Mouse (Mus musculus): Measurements from ENCODE around the gene Chrna3. TPM values are rescaled to one million over a fixed set of nuclear protein-coding genes. Genes with fewer than 3 reads are reported as not detected.

Gene Chrna3
- polyA plus RNA-seq, 1 experiment from 2014 or later, result 17.7 TPM

DNA sequence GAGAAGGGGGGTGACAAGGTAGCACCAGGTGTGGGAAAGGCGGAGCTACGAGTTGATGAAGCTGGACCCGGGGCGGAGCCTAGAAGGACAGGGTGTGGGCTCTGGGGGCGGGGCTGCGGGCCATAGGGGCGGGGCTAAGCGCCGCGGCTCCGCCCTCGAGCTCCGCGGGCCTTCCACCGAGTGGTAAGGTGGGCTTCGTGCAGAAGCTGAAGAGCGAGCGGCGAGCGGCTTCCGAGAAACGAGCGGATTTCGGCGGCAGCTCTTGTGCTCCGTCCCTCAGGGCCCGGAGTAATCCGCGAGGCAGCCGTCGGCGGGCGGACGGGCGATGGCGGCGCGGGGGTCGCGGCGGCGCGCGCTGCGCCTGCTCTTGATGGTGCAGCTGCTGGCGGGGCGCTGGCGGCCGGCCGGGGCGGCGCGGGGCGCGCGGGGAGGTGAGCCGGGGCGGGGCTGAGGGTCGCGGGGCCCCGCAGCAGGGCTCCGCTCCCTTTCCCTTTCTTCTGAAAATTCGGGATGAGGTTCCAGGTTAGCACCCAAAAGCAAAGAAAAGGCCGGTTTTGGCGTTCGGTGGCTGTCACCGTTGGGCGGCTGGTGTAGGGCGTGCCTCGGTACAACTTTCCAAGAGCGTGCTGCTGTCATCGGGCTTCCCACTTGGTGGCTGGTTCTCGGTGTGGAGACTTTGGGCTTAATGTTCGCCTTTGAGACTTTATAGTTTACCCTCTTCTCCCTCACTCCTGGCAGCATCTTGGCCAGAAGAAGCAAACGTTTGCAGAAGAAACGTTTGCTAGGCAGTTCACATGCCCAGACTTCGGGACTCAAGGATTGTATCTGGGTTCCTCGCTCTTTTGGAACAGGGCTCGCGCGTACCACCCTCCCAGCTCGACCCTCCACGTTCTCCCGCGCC is 44.8 kb downstream of the Chrna3 start:
- Histone ChIP-seq H3K36me3 (ENCODE audit: control insufficient read depth, insufficient read depth, low read length) (no peaks in the 10 kb centered on the region), H3K4me1 (ENCODE audit: control insufficient read depth, insufficient read depth, low read length) (peaks cover 13% of the 10 kb centered on the region; the same call in 1 of the 2 replicates), H3K9ac (replicated peaks; ENCODE audit: low read length) (peak overlapping the region; percentile 51), H3K4me3 (replicated peaks; ENCODE audit: low read depth, low read length) (peak overlapping the region; percentile 50), H3K4me2 (ENCODE audit: low read length) (peak overlapping the region; percentile 80), H3K27me3 (ENCODE audit: control insufficient read depth, insufficient read depth, low read length) (peaks cover 29% of the 10 kb centered on the region), H3K9me3 (ENCODE audit: control insufficient read depth, low read length) (no peaks in the 10 kb centered on the region), H3K27ac (replicated peaks; ENCODE audit: low read depth, low read length) (peak overlapping the region; percentile 45; the same call in 1 of the 2 replicates)
- DNase-seq, result peak; percentile 81
- WGBS, result under 1% methylated on average over 79 of the region's 85 CpGs
- ATAC-seq (ENCODE audit: low FRiP score, low TSS enrichment), result peak; percentile 88

DNA sequence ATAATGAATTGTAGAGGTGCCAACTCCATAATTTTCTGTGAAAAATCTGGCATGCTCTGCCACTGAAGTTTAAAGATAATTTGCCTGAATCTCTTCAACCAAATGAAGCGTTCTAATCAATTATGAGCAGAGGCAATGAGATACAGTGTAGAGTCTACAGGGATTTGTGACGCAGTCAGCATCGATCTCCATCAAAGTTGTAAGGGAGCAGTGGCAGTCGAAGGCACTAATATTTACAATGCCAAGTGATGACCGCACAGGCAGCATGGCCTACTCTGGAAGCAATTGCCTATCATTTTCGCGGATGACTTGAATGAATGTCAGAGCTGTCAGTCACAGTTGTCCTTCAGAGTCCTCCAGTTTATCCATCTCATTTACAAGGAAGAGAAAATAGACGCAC is 45.7 kb downstream of the Chrna3 start, which contains the start of gene Chrna5:
Gene Chrna5 (plus strand): TSS at position 207 of the 400 bp plus-strand sequence.
- H3K9ac ChIP-seq (replicated peaks; ENCODE audit: low read length), result peak within 1 kb of the TSS; percentile 51
- ATAC-seq (ENCODE audit: low FRiP score, low TSS enrichment) (peak; percentile 71; the same call in 1 of the 2 replicates), DNase-seq (peak; percentile 78)
- peaks cover 29% of the 10 kb centered on the region for H3K27me3 ChIP-seq (ENCODE audit: control insufficient read depth, insufficient read depth, low read length)
- WGBS, result 13% methylated on average over 8 of the region's 8 CpGs
- peak within 1 kb of the TSS; percentile 50 for H3K4me3 ChIP-seq (replicated peaks; ENCODE audit: low read depth, low read length)
- peaks cover 13% of the 10 kb centered on the region; the same call in 1 of the 2 replicates for H3K4me1 ChIP-seq (ENCODE audit: control insufficient read depth, insufficient read depth, low read length)
- H3K36me3 ChIP-seq (ENCODE audit: control insufficient read depth, insufficient read depth, low read length), result no peaks in the 10 kb centered on the region
- no peaks in the 10 kb centered on the region for H3K9me3 ChIP-seq (ENCODE audit: control insufficient read depth, low read length)
- peak within 1 kb of the TSS; percentile 45; the same call in 1 of the 2 replicates for H3K27ac ChIP-seq (replicated peaks; ENCODE audit: low read depth, low read length)
- H3K4me2 ChIP-seq (ENCODE audit: low read length), result peak within 1 kb of the TSS; percentile 80

DNA sequence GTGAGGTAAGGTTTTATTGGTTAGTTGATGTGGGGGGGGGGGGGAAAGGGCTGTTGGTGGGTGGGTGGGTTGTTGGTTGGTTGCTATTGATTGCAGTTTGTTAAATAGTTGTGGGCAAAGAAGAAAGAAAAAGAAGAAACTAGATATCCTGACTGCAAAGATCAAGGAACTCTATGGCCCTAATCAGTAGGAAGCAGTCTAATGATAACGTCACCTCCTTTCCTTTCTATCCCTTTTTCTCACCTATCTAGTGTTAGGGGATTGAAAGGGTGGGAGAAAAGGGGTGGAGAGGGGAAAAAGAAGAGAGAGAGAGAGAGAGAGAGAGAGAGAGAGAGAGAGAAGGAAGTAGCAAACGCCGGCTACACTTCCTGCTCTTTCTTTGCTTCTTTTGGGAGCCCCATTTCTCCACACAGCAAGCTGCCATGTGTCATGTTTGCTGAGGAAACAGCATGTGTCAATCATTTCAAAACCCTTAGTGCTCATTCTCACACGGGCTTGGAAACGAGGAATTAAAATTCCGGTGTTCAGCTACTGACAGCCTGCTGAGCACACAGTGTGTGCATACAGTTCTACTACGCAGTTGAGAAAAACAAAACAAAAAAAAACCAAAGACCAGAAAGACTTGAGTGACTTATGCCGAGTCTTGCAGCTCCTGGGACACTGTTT is 56.3 kb downstream of the Chrna3 start:
- DNase-seq (no peak), ATAC-seq (ENCODE audit: low FRiP score, low TSS enrichment) (no peak)
- no peak overlapping the region for H3K4me3 ChIP-seq (replicated peaks; ENCODE audit: low read depth, low read length)
- 72% methylated on average over 8 of the region's 8 CpGs for WGBS
- H3K9ac ChIP-seq (replicated peaks; ENCODE audit: low read length), result no peak overlapping the region
- H3K4me1 ChIP-seq (ENCODE audit: control insufficient read depth, insufficient read depth, low read length), result no peaks in the 10 kb centered on the region
- no peak overlapping the region for H3K27ac ChIP-seq (replicated peaks; ENCODE audit: low read depth, low read length)
- H3K4me2 ChIP-seq (ENCODE audit: low read length), result no peak overlapping the region
- no peaks in the 10 kb centered on the region for H3K27me3 ChIP-seq (ENCODE audit: control insufficient read depth, insufficient read depth, low read length)
- no peaks in the 10 kb centered on the region for H3K9me3 ChIP-seq (ENCODE audit: control insufficient read depth, low read length)
- H3K36me3 ChIP-seq (ENCODE audit: control insufficient read depth, insufficient read depth, low read length), result no peaks in the 10 kb centered on the region

DNA sequence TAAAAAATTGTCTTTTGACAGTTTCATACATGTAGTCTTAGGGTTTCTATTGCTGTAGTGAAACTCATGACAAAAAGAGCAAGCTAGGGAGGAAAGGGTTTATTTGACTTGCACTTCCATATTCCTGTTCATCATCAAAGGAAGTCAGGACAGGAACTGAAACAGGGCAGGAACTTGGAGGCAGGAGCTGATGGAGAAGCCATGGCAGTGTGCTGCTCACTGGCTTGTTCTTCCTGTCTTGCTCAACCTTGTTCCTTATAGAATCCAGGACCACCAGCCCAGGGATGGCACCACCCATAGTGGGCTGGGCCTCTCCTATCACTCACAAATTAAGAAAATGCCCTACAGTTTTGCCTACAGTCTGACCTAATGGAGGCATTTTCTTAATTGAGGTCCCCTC is 62.7 kb downstream of the Chrna3 start:
- Histone ChIP-seq H3K9me3 (ENCODE audit: control insufficient read depth, low read length) (no peaks in the 10 kb centered on the region), H3K27ac (replicated peaks; ENCODE audit: low read depth, low read length) (no peak overlapping the region), H3K4me1 (ENCODE audit: control insufficient read depth, insufficient read depth, low read length) (no peaks in the 10 kb centered on the region), H3K36me3 (ENCODE audit: control insufficient read depth, insufficient read depth, low read length) (peaks cover 15% of the 10 kb centered on the region), H3K4me3 (replicated peaks; ENCODE audit: low read depth, low read length) (no peak overlapping the region), H3K9ac (replicated peaks; ENCODE audit: low read length) (no peak overlapping the region), H3K27me3 (ENCODE audit: control insufficient read depth, insufficient read depth, low read length) (no peaks in the 10 kb centered on the region), H3K4me2 (ENCODE audit: low read length) (no peak overlapping the region)
- DNase-seq (no peak), ATAC-seq (ENCODE audit: low FRiP score, low TSS enrichment) (no peak)

DNA sequence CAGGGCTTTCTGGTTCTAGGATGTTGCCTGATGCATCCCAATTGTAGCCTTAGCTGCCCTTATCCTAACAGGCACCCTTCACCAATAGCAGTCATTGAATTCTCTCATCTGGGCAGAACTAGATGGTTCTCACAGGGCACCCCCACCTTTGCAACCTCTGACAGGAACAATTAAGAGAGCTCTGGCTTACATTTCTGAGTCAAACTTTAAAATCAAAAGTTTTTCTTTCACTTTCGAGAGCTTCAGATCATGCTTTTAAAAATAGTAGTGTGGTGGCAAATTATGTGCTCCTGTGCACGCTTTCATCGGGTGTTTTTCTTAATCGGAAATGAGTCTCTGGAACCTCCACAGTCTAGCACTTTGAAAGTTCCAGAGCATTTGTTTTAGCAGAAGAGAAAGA is 65.3 kb downstream of the Chrna3 start:
- no peaks in the 10 kb centered on the region for H3K9me3 ChIP-seq (ENCODE audit: control insufficient read depth, low read length)
- DNase-seq, result no peak
- no peaks in the 10 kb centered on the region for H3K27me3 ChIP-seq (ENCODE audit: control insufficient read depth, insufficient read depth, low read length)
- H3K4me2 ChIP-seq (ENCODE audit: low read length), result no peak overlapping the region
- no peaks in the 10 kb centered on the region for H3K4me1 ChIP-seq (ENCODE audit: control insufficient read depth, insufficient read depth, low read length)
- no peak overlapping the region for H3K4me3 ChIP-seq (replicated peaks; ENCODE audit: low read depth, low read length)
- 98% methylated on average over 4 of the region's 4 CpGs for WGBS
- no peak for ATAC-seq (ENCODE audit: low FRiP score, low TSS enrichment)
- H3K36me3 ChIP-seq (ENCODE audit: control insufficient read depth, insufficient read depth, low read length), result peaks cover 39% of the 10 kb centered on the region
- H3K27ac ChIP-seq (replicated peaks; ENCODE audit: low read depth, low read length), result no peak overlapping the region
- no peak overlapping the region for H3K9ac ChIP-seq (replicated peaks; ENCODE audit: low read length)

Other genes with a start within 250 kb of the Chrna3 start
- gene Ireb2, start 162.8 kb downstream of the Chrna3 start, polyA plus RNA-seq (2014; fragmentation: Nextera tagmentation; extraction: Ambion mirVana), result 40.2 and 62.3 TPM in 2 replicates
- 1.5 and 2.1 TPM in 2 replicates for gene Hykk, start 109.3 kb downstream of the Chrna3 start, polyA plus RNA-seq (2014; fragmentation: Nextera tagmentation; extraction: Ambion mirVana)
- gene Psma4, start 75.8 kb downstream of the Chrna3 start, polyA plus RNA-seq (2014; fragmentation: Nextera tagmentation; extraction: Ambion mirVana), result 273 and 276 TPM in 2 replicates
- gene AY074887, start 75.6 kb downstream of the Chrna3 start, polyA plus RNA-seq (2014; fragmentation: Nextera tagmentation; extraction: Ambion mirVana), result 0.58 and 0.81 TPM in 2 replicates
- 5.2 and 8.0 TPM in 2 replicates for gene Chrna5, start 45.7 kb downstream of the Chrna3 start, polyA plus RNA-seq (2014; fragmentation: Nextera tagmentation; extraction: Ambion mirVana)
- 1.5 and 1.9 TPM in 2 replicates for gene Chrnb4, start 22.2 kb upstream of the Chrna3 start, polyA plus RNA-seq (2014; fragmentation: Nextera tagmentation; extraction: Ambion mirVana)
- gene Ube2q2, start 122.3 kb upstream of the Chrna3 start, polyA plus RNA-seq (2014; fragmentation: Nextera tagmentation; extraction: Ambion mirVana), result 45.8 and 47.1 TPM in 2 replicates
- gene Fbxo22, start 182.4 kb upstream of the Chrna3 start, polyA plus RNA-seq (2014; fragmentation: Nextera tagmentation; extraction: Ambion mirVana), result 76.2 and 90.4 TPM in 2 replicates

Measured in midbrain, embryonic 14.5 days (tissue).